Mouse (Mus musculus) megakaryocyte, embryonic 14.5 days (primary cell): ENCODE data around the gene Hipk3. TPM values are rescaled to one million over a fixed set of nuclear protein-coding genes. Genes with fewer than 3 reads are reported as not detected.
A peak's percentile ranks its signal among the peaks of the same experiment; 100 is the strongest.

Experiments used
- H3K27me3 ChIP-seq: replicated peaks from 2 replicates; pipeline ENCODE3; 2012; ENCODE audit warnings: inconsistent platforms
- H3K36me3 ChIP-seq: replicated peaks from 2 replicates; pipeline ENCODE3; 2012; ENCODE audit warnings: low read length, inconsistent platforms, mixed read lengths
- H3K4me1 ChIP-seq: 2 replicates; pipeline ENCODE4 v1.6.1; 2012; ENCODE audit warnings: inconsistent platforms
- H3K4me3 ChIP-seq: replicated peaks from 2 replicates; pipeline ENCODE3; 2012; ENCODE audit warnings: moderate library complexity, mild to moderate bottlenecking, inconsistent platforms
- H3K9me3 ChIP-seq: 2 replicates; pipeline ENCODE4 v1.6.1; 2012; ENCODE audit warnings: inconsistent platforms
- FLI1 ChIP-seq: IDR thresholded peaks from 2 replicates; pipeline ENCODE4 v1.6.1; 2012; ENCODE audit warnings: low read length, inconsistent platforms, mixed read lengths
- GATA1 ChIP-seq: IDR thresholded peaks from 3 replicates; pipeline ENCODE4 v1.6.1; 2012; ENCODE audit warnings: mixed read lengths, low read length, inconsistent platforms, borderline replicate concordance
- polyA plus RNA-seq: library from polyadenylated mRNA; stranded (reverse); fragments of >175 nt; gene quantifications from 2 replicates; pipeline ENCODE4 v1.2.3, GENCODE M21; 2012; ENCODE audit warnings: low replicate concordance; ENCODE audit not compliant: insufficient read depth

Gene Hipk3
- polyA plus RNA-seq, result 2.6 and 5.4 TPM in 2 replicates

GRCm38 (mm10) chr2:104493951-104494800 is at the start of gene Hipk3:
Gene Hipk3 (minus strand): TSS chr2:104494446.
- Histone ChIP-seq H3K36me3 (peaks cover 4% of the 10 kb centered on the region), H3K4me1 (peaks cover 43% of the 10 kb centered on the region), H3K4me3 (peak within 1 kb of the TSS; percentile 98), H3K27me3 (no peaks in the 10 kb centered on the region), H3K9me3 (no peaks in the 10 kb centered on the region)
- TF ChIP-seq FLI1 (no peak), GATA1 (no peak)

GRCm38 (mm10) chr2:104540286-104540685 is 46.0 kb upstream of the Hipk3 start:
- H3K27me3 ChIP-seq, result no peaks in the 10 kb centered on the region
- no peak overlapping the region for H3K4me3 ChIP-seq
- H3K36me3 ChIP-seq, result no peaks in the 10 kb centered on the region
- H3K4me1 ChIP-seq, result no peaks in the 10 kb centered on the region
- TF ChIP-seq FLI1, result no peak
- no peak for TF ChIP-seq GATA1
- H3K9me3 ChIP-seq, result peaks cover 16% of the 10 kb centered on the region

- Histone ChIP-seq H3K4me3 (no peak overlapping the region), H3K9me3 (no peaks in the 10 kb centered on the region), H3K4me1 (0 out of 2 replicates have a peak, but pooled peaks cover 5% of the 10 kb centered on the region), H3K27me3 (no peaks in the 10 kb centered on the region), H3K36me3 (no peaks in the 10 kb centered on the region)
- no peak for TF ChIP-seq GATA1
- no peak for TF ChIP-seq FLI1
Measured at GRCm38 (mm10) chr2:104534751-104535150, 40.5 kb upstream of the Hipk3 start.

GRCm38 (mm10) chr2:104532548-104532947 is 38.3 kb upstream of the Hipk3 start:
- peaks cover 5% of the 10 kb centered on the region; the same call in 1 of the 2 replicates for H3K4me1 ChIP-seq
- H3K4me3 ChIP-seq, result no peak overlapping the region
- H3K36me3 ChIP-seq, result no peaks in the 10 kb centered on the region
- no peaks in the 10 kb centered on the region for H3K27me3 ChIP-seq
- no peak for TF ChIP-seq GATA1
- TF ChIP-seq FLI1, result no peak
- no peaks in the 10 kb centered on the region for H3K9me3 ChIP-seq

GRCm38 (mm10) chr2:104526559-104526958 is 32.3 kb upstream of the Hipk3 start:
- peak overlapping the region; percentile 74 for H3K4me3 ChIP-seq
- H3K27me3 ChIP-seq, result no peaks in the 10 kb centered on the region
- TF ChIP-seq GATA1 (no peak), FLI1 (no peak)
- peaks cover 17% of the 10 kb centered on the region for H3K4me1 ChIP-seq
- H3K36me3 ChIP-seq, result no peaks in the 10 kb centered on the region
- H3K9me3 ChIP-seq, result no peaks in the 10 kb centered on the region

GRCm38 (mm10) chr2:104525506-104525905 is 31.3 kb upstream of the Hipk3 start:
- TF ChIP-seq FLI1 (no peak), GATA1 (no peak)
- Histone ChIP-seq H3K9me3 (no peaks in the 10 kb centered on the region), H3K27me3 (no peaks in the 10 kb centered on the region), H3K4me3 (no peak overlapping the region), H3K4me1 (peaks cover 17% of the 10 kb centered on the region), H3K36me3 (no peaks in the 10 kb centered on the region)

GRCm38 (mm10) chr2:104511622-104512021 is 17.4 kb upstream of the Hipk3 start:
- H3K27me3 ChIP-seq, result peaks cover 2% of the 10 kb centered on the region
- no peaks in the 10 kb centered on the region for H3K36me3 ChIP-seq
- TF ChIP-seq FLI1, result no peak
- no peak for TF ChIP-seq GATA1
- H3K4me3 ChIP-seq, result no peak overlapping the region
- H3K9me3 ChIP-seq, result 0 out of 2 replicates have a peak, but pooled peaks cover 5% of the 10 kb centered on the region
- no peaks in the 10 kb centered on the region for H3K4me1 ChIP-seq

- no peak overlapping the region for H3K4me3 ChIP-seq
- TF ChIP-seq FLI1, result no peak
- TF ChIP-seq GATA1, result no peak
- H3K9me3 ChIP-seq, result no peaks in the 10 kb centered on the region
Measured at GRCm38 (mm10) chr2:104502388-104502787, 8.1 kb upstream of the Hipk3 start.

GRCm38 (mm10) chr2:104501091-104501490 is 6.8 kb upstream of the Hipk3 start:
- Histone ChIP-seq H3K4me3 (no peak overlapping the region), H3K36me3 (no peaks in the 10 kb centered on the region), H3K9me3 (no peaks in the 10 kb centered on the region), H3K27me3 (peaks cover 9% of the 10 kb centered on the region), H3K4me1 (peaks cover 17% of the 10 kb centered on the region)
- TF ChIP-seq GATA1, result no peak
- no peak for TF ChIP-seq FLI1

More at GRCm38 (mm10) chr2:104502388-104502787, 8.1 kb upstream of the Hipk3 start:
- Histone ChIP-seq H3K4me1 (peaks cover 14% of the 10 kb centered on the region), H3K27me3 (peaks cover 9% of the 10 kb centered on the region), H3K36me3 (no peaks in the 10 kb centered on the region)

- no peak overlapping the region for H3K4me3 ChIP-seq
- H3K27me3 ChIP-seq, result peaks cover 5% of the 10 kb centered on the region
- H3K4me1 ChIP-seq, result peaks cover 24% of the 10 kb centered on the region
- H3K36me3 ChIP-seq, result no peaks in the 10 kb centered on the region
- TF ChIP-seq FLI1, result no peak
- no peaks in the 10 kb centered on the region for H3K9me3 ChIP-seq
Measured at GRCm38 (mm10) chr2:104497771-104498170, 3.5 kb upstream of the Hipk3 start.

GRCm38 (mm10) chr2:104497231-104497630 is 3.0 kb upstream of the Hipk3 start:
- H3K27me3 ChIP-seq, result peaks cover 3% of the 10 kb centered on the region

More at GRCm38 (mm10) chr2:104497231-104497630, 3.0 kb upstream of the Hipk3 start:
- TF ChIP-seq FLI1 (no peak), GATA1 (no peak)
- H3K4me1 ChIP-seq, result peaks cover 24% of the 10 kb centered on the region
- H3K4me3 ChIP-seq, result no peak overlapping the region
- H3K36me3 ChIP-seq, result no peaks in the 10 kb centered on the region
- no peaks in the 10 kb centered on the region for H3K9me3 ChIP-seq
